Mouse (Mus musculus) ES-Bruce4 (cell line): Measurements from ENCODE around the gene Ypel1.

Experiments used
- EP300 ChIP-seq: IDR thresholded peaks from 2 replicates; pipeline ENCODE4 v1.6.1; 2011; ENCODE audit warnings: low read depth, low read length; ENCODE audit not compliant: insufficient read depth
- POLR2A ChIP-seq: IDR thresholded peaks from one replicate; pipeline ENCODE4 v1.8.1; 2011; ENCODE audit warnings: low read length; ENCODE audit not compliant: insufficient read depth

- TF ChIP-seq EP300 (no peak), POLR2A (no peak)
These were observed 13.9 kb upstream of the Ypel1 start for GRCm38 (mm10) chr16:17055584-17055983.
